Mouse (Mus musculus) A20 (cell line): ENCODE results near the gene Adssl1.

Experiments
- DNase-seq: peaks from one replicate; pipeline ENCODE4 v3.0.0-alpha.2; 2011; ENCODE audit warnings: low read depth, low spot score

Gene Adssl1

GRCm38 (mm10) chr12:112592985-112593734, 26.7 kb upstream of the Adssl1 start:
- no peak for DNase-seq

GRCm38 (mm10) chr12:112593951-112594915, 25.6 kb upstream of the Adssl1 start:
- DNase-seq, result peak; percentile 87

GRCm38 (mm10) chr12:112594989-112595388, 24.9 kb upstream of the Adssl1 start:
- DNase-seq, result no peak

GRCm38 (mm10) chr12:112595626-112596025, 24.2 kb upstream of the Adssl1 start:
- no peak for DNase-seq

- DNase-seq, result peak; percentile 16
Observed at GRCm38 (mm10) chr12:112596454-112596853, 23.4 kb upstream of the Adssl1 start.

GRCm38 (mm10) chr12:112596891-112597500, 22.8 kb upstream of the Adssl1 start:
- DNase-seq, result no peak

GRCm38 (mm10) chr12:112597618-112598017, 22.2 kb upstream of the Adssl1 start:
- DNase-seq, result no peak

GRCm38 (mm10) chr12:112599198-112599597, 20.6 kb upstream of the Adssl1 start:
- no peak for DNase-seq

- DNase-seq, result no peak
Observed at GRCm38 (mm10) chr12:112599942-112600611, 19.8 kb upstream of the Adssl1 start.

GRCm38 (mm10) chr12:112604022-112604421, 15.8 kb upstream of the Adssl1 start:
- DNase-seq, result no peak

GRCm38 (mm10) chr12:112604709-112605649, 14.9 kb upstream of the Adssl1 start:
- DNase-seq, result peak; percentile 56

- DNase-seq, result peak; percentile 73
Observed at GRCm38 (mm10) chr12:112605766-112606165, 14.1 kb upstream of the Adssl1 start.

- DNase-seq, result no peak
Observed at GRCm38 (mm10) chr12:112606998-112607397, 12.8 kb upstream of the Adssl1 start.

- DNase-seq, result no peak
Observed at GRCm38 (mm10) chr12:112609031-112609430, 10.8 kb upstream of the Adssl1 start.

- DNase-seq, result peak; percentile 84
Observed at GRCm38 (mm10) chr12:112616668-112617067, 3.2 kb upstream of the Adssl1 start.

GRCm38 (mm10) chr12:112617184-112617583, 2.7 kb upstream of the Adssl1 start:
- peak; percentile 89 for DNase-seq

- DNase-seq, result peak; percentile 95
Observed at GRCm38 (mm10) chr12:112617898-112618380, 1.9 kb upstream of the Adssl1 start.

GRCm38 (mm10) chr12:112618981-112619685, 712 bp upstream of the Adssl1 start:
- peak; percentile 51 for DNase-seq

- no peak for DNase-seq
Observed at GRCm38 (mm10) chr12:112620354-112621061, 663 bp downstream of the Adssl1 start.
